Mouse (Mus musculus) gastrocnemius, postnatal 10 days (tissue): ENCODE measurements at regions not wholly inside any gene's neighbourhood (a gene's known extent, or its start where the extent isn't known, plus 50 kb on each side); places are given as distances from the start of the nearest gene placed in this dataset.

ENCODE experiments used
- DNase-seq: peaks from one replicate; pipeline ENCODE4 v3.0.0; 2021; ENCODE audit warnings: mixed read lengths

GRCm38 (mm10) chr4:105972736-105973135 is 183.1 kb downstream of the Gm12728 start:
- no peak for DNase-seq

DNA sequence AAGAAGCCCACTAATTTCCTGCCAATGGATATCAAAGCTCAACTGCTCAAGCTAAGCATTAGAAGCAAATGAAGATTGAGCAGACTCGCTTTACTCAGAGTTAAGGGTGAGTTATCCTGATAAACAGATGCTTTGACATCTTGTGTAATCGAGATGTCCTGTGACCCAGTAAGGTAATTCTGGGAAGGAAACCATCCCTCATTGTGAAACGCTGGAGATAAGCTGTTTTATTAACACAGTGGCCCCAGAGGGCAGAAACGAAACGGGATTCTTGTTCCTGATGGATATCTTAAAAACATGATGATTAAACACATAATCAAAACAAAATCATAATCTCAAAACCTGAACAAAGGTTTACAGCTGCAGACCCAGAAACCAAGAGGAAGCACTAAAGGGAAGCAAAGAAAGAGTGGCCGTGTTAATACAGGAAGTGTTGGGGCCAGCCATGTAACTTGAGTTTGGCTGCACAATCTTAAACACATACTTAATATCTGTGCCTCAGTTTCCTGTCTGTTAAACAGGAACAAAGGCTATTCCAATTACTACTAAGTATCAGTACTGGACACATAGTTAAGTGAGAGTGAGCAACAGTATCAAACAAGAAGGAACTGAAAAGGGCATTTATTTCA is 184.2 kb downstream of the Gm12728 start:
- DNase-seq: no peak

GRCm38 (mm10) chr4:105974948-105975347 is 185.3 kb downstream of the Gm12728 start:
- no peak for DNase-seq

- DNase-seq: no peak
Observed at GRCm38 (mm10) chr4:105979048-105979447, 189.4 kb downstream of the Gm12728 start.

DNA sequence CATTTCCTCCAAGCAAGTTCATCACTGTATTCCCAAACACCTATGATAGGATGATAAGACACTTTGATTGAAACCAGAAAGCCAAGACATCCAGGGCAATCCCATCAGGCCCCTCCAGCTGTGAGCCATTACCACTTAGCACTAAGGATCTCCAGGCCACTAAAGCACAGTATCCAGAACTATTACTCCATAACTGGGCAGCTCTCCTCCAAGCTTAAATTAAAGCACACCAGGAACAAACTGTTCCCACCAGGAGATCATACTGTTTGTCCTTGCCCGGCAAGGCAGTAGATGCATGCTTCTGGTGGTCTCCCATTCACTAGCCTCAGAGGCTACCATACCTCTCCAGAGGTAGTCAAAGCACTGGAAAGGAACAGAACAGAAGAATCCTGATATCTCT is 193.3 kb downstream of the Gm12728 start:
- DNase-seq: no peak

DNA sequence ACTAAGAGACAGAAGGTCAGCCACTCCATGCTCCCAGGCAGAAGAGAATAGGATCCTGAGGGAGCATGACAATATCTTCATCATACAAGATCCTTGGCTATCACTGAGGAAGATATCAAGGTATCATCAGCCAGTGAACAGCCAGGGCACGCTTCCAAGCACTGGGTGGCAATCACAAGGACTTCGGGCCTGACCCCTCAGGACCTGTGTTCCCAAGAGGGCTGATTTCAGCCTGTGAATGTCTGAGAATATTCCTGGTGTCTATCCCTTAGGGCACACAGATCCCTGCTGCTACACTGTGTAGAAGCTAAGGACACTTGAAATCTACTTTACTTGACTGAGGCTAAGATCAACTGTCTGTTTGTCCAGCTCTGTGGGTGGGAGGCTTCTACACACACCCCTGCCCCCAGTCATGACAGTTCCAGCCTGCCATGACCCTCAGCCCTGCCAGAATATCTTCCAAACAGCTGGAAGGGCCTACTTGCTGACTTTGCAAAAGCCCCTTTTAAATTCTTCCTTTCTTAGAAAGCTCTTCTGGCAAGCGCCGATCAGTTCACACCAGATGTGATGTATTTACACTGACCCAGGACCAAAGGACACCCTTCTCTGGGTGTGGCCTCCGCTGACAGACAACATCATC is 198.4 kb downstream of the Gm12728 start:
- DNase-seq: no peak

DNA sequence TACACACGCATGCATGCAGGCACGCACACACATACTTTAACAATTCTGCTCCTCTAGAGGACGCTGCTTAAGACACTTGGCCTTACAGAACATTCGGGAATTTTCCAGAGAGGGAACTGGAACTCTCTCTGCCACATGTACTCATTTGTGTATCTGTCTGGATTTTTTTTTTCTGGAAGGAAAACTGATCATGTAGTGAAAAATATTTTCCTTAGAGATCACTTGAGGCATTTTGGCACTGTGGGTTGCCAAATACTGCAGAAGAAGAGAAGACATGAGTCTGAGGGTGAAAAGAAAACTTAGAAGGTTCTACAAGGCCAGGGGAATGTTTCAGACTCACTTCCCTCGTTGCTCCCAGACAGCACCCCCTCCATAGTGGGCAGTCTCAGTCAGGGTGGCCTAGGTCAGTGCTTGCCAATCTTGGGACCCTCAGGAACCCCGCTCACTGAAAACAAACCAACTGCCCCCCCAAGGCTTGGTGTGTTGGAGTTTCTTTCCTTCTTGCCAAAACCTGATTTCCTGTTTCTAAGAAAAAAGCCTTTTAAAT is 203.0 kb downstream of the Gm12728 start:
- DNase-seq: no peak

DNA sequence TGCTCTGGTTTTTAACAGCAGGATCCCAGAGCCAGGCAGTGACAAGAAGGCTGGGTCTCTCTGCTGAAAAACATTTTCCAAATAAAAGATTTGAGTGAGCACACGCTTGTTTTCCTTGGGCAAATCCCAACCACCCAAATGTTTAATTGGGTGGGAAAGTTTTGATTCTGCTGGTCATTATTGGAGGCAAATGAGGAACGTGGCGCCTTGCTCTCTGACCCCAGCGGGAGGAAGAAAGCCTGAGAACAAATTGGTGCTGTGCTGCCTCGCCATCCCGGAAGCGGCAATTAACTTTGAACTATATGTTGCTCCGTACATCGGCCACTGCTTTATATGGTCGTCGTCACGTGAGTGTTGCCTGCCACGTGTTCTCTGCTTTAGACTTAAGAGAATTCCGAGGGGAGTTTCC is 204.7 kb downstream of the Gm12728 start:
- DNase-seq: no peak

GRCm38 (mm10) chr4:105996060-105996459 is 206.4 kb downstream of the Gm12728 start:
- DNase-seq: no peak

- no peak for DNase-seq
Observed at GRCm38 (mm10) chr4:105996893-105997630, 207.4 kb downstream of the Gm12728 start.

DNA sequence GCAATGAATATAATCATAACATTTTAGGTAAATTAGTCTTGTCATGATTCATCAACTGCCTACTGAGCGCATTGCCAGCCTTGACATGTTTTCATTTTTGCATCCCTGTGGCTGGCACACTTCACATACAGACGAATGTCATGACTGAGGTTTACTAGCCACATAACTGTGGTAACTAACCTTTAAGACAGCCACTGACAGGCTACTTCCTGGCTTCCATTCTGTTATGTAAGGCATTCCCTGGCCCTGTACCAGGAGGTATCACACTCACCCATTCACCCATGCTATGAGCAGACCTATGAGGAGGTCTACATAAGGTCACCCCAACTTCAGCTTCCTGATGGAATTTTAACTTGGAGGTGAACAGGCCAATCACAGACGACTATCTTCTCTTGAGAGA is 212.8 kb downstream of the Gm12728 start:
- DNase-seq: no peak

DNA sequence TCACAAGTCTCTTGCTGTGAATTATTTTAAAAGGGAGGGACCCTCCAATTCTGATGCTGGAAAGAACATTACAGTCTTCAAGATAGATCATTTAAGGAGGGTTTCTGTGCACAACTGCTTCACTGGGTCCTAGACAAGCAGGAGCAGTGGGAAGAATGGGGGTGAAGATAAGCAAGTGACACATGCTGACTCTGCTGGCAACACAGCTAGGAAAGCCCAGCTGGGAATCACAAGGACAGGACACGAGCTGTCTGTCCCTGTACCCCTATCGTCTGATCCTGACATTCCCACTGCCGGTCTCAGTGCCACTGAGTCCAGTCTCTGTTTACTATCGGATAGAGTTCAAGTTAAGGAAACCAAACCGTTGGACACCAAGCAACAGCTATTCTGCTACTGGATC is 216.3 kb downstream of the Gm12728 start:
- no peak for DNase-seq

DNA sequence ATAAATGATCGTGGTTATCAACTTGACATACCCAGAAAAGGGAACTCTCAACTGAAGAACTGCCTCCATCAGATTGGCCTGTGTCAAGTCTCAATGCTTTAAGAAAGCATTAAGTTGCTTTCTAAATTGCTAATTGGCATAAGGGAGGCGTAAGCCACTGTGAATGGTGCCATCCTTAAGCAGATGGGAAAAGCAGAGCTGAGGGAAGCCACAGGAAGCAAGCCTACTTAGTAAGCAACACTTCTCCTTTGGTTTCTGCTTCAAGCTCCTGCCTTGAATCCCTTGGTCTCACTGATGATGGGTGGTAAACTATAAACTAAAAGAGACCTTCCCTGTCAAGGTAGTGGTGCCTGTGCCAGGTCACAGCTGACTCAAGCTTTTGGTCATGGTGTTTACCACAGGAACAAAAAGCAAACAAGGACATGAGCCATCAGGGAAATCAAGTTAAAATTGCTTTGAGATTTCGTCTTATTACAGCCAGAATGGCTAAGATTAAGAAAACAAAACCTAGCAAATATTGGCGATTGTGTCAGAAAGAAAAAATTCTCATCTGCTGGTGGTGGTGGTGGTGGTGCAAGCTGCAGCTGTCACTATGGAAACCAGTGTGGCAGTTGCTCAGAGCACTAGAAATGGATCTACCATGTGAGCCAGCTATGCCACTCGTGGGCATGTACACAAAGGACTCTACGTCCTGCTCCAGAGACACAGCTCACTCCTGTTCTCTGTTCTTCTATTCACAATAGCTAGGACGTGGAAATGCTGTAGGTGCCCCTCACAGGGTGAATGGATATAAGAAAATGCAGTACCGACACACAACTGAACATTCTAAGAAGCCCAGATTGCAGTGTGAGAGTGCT is 217.9 kb downstream of the Gm12728 start:
- no peak for DNase-seq

GRCm38 (mm10) chr4:106017065-106017646 is 227.5 kb downstream of the Gm12728 start:
- DNase-seq: no peak

DNA sequence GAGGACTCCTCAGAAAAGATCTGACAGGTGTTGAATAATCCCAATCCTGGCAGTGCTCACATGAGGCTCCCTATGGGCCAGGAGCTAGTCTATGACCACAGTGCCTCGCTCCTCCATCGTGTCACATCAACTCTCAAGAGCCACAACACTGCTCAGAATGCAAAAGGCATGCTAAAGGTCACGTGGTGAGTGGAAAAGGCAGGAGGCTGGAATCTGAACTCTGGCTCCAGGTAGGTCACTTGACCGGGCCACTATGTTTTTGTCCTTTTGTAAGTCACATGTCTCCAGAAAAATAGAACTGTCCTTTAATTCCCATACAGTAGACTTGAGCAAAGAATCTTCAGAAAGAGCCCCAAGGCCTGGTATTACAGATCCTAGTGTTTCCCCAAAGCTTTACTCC is 229.3 kb downstream of the Gm12728 start:
- no peak for DNase-seq

GRCm38 (mm10) chr4:106020338-106020737 is 230.7 kb downstream of the Gm12728 start:
- DNase-seq: no peak

DNA sequence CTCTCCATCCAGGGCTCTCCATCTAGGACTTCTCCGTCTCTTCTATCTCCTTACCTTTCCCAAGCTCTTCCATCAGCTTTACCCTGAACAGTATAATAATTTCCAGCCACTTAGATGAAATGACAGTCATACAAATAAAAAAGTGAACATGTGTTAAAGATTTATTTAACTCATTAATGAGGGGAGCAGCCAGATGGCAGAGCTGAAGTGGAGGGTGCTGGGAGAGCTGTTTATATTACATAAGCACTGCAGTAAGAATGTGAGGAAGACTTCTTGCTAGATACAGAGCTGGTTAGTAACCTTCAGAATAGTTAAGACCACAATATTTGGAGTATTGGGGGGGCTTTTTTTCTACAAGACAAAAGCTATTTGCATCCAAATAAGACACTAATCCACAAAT is 234.9 kb downstream of the Gm12728 start:
- DNase-seq: no peak

GRCm38 (mm10) chr4:106025966-106026637 is 236.4 kb downstream of the Gm12728 start:
- peak; percentile 55 for DNase-seq

GRCm38 (mm10) chr4:106040376-106040775 is 250.7 kb downstream of the Gm12728 start:
- DNase-seq: no peak

- DNase-seq: no peak
Observed at GRCm38 (mm10) chr4:106042456-106042855, 252.8 kb downstream of the Gm12728 start.

GRCm38 (mm10) chr4:106043661-106044060 is 254.0 kb downstream of the Gm12728 start:
- no peak for DNase-seq
